Mouse (Mus musculus): Measurements from ENCODE around the gene Eif4enif1. TPM values are rescaled to one million over a fixed set of nuclear protein-coding genes. Genes with fewer than 3 reads are reported as not detected.
"Not testable (repeated sequence)": the region's sequence is repeated elsewhere in the genome, so short reads cannot be mapped to it uniquely, and the experiment has no call there.

Eif4enif1 gene
- 55.0 and 55.6 TPM in 2 replicates for polyA plus RNA-seq (2012; rRNA removed)

GRCm38 (mm10) chr11:3202231-3202701 lies at the start of gene Eif4enif1:
Gene Eif4enif1 (plus strand): TSS chr11:3202392.
- DNase-seq (ENCODE audit: extremely low spot score in 1 of 2, low spot score in 1 of 2) = peak; percentile 79 to 86

GRCm38 (mm10) chr11:3153666-3154397 lies 48.4 kb upstream of the Eif4enif1 start:
- peak in 1 of 2 experiments; percentile 78 for DNase-seq (ENCODE audit: extremely low spot score in 1 of 2, low spot score in 1 of 2)

- DNase-seq (ENCODE audit: extremely low spot score in 1 of 2, low spot score in 1 of 2) = not testable (repeated sequence)
Observed at GRCm38 (mm10) chr11:3156991-3157390, 45.2 kb upstream of the Eif4enif1 start.

GRCm38 (mm10) chr11:3157996-3158395 lies 44.2 kb upstream of the Eif4enif1 start:
- not testable (repeated sequence) for DNase-seq (ENCODE audit: extremely low spot score in 1 of 2, low spot score in 1 of 2)

- DNase-seq (ENCODE audit: extremely low spot score in 1 of 2, low spot score in 1 of 2) = not testable (repeated sequence)
Observed at GRCm38 (mm10) chr11:3158800-3159199, 43.4 kb upstream of the Eif4enif1 start.

- not testable (repeated sequence) for DNase-seq (ENCODE audit: extremely low spot score in 1 of 2, low spot score in 1 of 2)
Observed at GRCm38 (mm10) chr11:3161370-3161769, 40.8 kb upstream of the Eif4enif1 start.

- DNase-seq (ENCODE audit: extremely low spot score in 1 of 2, low spot score in 1 of 2) = peak in 1 of 2 experiments; percentile 81
Observed at GRCm38 (mm10) chr11:3162236-3162897, 39.8 kb upstream of the Eif4enif1 start.

- not testable (repeated sequence) for DNase-seq (ENCODE audit: extremely low spot score in 1 of 2, low spot score in 1 of 2)
Observed at GRCm38 (mm10) chr11:3163122-3163521, 39.1 kb upstream of the Eif4enif1 start.

- DNase-seq (ENCODE audit: extremely low spot score in 1 of 2, low spot score in 1 of 2) = not testable (repeated sequence)
Observed at GRCm38 (mm10) chr11:3163661-3164060, 38.5 kb upstream of the Eif4enif1 start.

- DNase-seq (ENCODE audit: extremely low spot score in 1 of 2, low spot score in 1 of 2) = not testable (repeated sequence)
Observed at GRCm38 (mm10) chr11:3165210-3165782, 36.9 kb upstream of the Eif4enif1 start.

- DNase-seq (ENCODE audit: extremely low spot score in 1 of 2, low spot score in 1 of 2) = not testable (repeated sequence)
Observed at GRCm38 (mm10) chr11:3166321-3166720, 35.9 kb upstream of the Eif4enif1 start.

GRCm38 (mm10) chr11:3167129-3167528 lies 35.1 kb upstream of the Eif4enif1 start:
- DNase-seq (ENCODE audit: extremely low spot score in 1 of 2, low spot score in 1 of 2) = not testable (repeated sequence)

GRCm38 (mm10) chr11:3167571-3168001 lies 34.6 kb upstream of the Eif4enif1 start:
- DNase-seq (ENCODE audit: extremely low spot score in 1 of 2, low spot score in 1 of 2) = not testable (repeated sequence)

GRCm38 (mm10) chr11:3169042-3169441 lies 33.1 kb upstream of the Eif4enif1 start:
- not testable (repeated sequence) for DNase-seq (ENCODE audit: extremely low spot score in 1 of 2, low spot score in 1 of 2)

GRCm38 (mm10) chr11:3171931-3172330 lies 30.3 kb upstream of the Eif4enif1 start:
- DNase-seq (ENCODE audit: extremely low spot score in 1 of 2, low spot score in 1 of 2) = peak in 1 of 2 experiments; percentile 49

GRCm38 (mm10) chr11:3172526-3172925 lies 29.7 kb upstream of the Eif4enif1 start:
- not testable (repeated sequence) for DNase-seq (ENCODE audit: extremely low spot score in 1 of 2, low spot score in 1 of 2)

- peak; percentile 36 to 76 for DNase-seq (ENCODE audit: extremely low spot score in 1 of 2, low spot score in 1 of 2)
Observed at GRCm38 (mm10) chr11:3173425-3174318, 28.5 kb upstream of the Eif4enif1 start.

- not testable (repeated sequence) for DNase-seq (ENCODE audit: extremely low spot score in 1 of 2, low spot score in 1 of 2)
Observed at GRCm38 (mm10) chr11:3178968-3179725, 23.0 kb upstream of the Eif4enif1 start.

GRCm38 (mm10) chr11:3179726-3180092 lies 22.5 kb upstream of the Eif4enif1 start:
- not testable (repeated sequence) for DNase-seq (ENCODE audit: extremely low spot score in 1 of 2, low spot score in 1 of 2)

Measured in frontal cortex, adult 2 months (tissue).